ENCODE assay signal across 10 mouse cellular contexts in genomic region chr16:24891453-24891852, GRCm38 (mm10).
DNase-seq lines count a peak whose midpoint lies in the region.
"Had no signal": no experiment of that assay in that cellular context is flagged by ENCODE, and none has a peak within 500 bp of the region (broad histone marks: within the 10 kb centered on the region; RNA-seq: fewer than 3 reads in every experiment).

No protein-coding gene starts in this region.

- DNase-seq in adrenal gland, adult (ENCODE audit: inconsistent age in 2 of 2, low spot score in 1 of 2) = peak; percentile 39 to 88
- no peak for DNase-seq in adrenal gland, adult 18-20 months (ENCODE audit: low spot score in 2 of 2)
- peak; percentile 32 for DNase-seq in thymus, postnatal 14 days
- no peak for DNase-seq in thymus, postnatal 0 days (ENCODE audit: low spot score)
- peak; percentile 49 to 58 for DNase-seq in heart, postnatal 36 days
- peak; percentile 77 for DNase-seq in skeletal muscle tissue, adult 2 months (ENCODE audit: low read depth, low spot score)
- no peak for DNase-seq in ovary, postnatal 14 days (ENCODE audit: low spot score)
- no peak for DNase-seq in thymus, postnatal 10 days (ENCODE audit: low spot score in 2 of 2)
- DNase-seq: cerebellum, postnatal 14 days; liver, embryonic 13.5 days had no signal

- intact Hi-C loops in heart, postnatal 36 days (cut with DNase I) = loop anchor here (10.0 kb wide), 1 partner anchor 373 kb away; no protein-coding TSS in a partner anchor

Comparison
In these comparisons a context has a peak if more than half of its experiments do, and no peak if none do; other contexts are left out.
1. DNase-seq: peak in adrenal gland, adult (2 of 2), thymus, postnatal 14 days (single experiment), heart, postnatal 36 days (2 of 2) and skeletal muscle tissue, adult 2 months (single experiment); none in adrenal gland, adult 18-20 months (0 of 2), thymus, postnatal 0 days (single experiment), ovary, postnatal 14 days (single experiment) and thymus, postnatal 10 days (0 of 2).